Mouse (Mus musculus): ENCODE measurements around the gene 5430419D17Rik.

DNA sequence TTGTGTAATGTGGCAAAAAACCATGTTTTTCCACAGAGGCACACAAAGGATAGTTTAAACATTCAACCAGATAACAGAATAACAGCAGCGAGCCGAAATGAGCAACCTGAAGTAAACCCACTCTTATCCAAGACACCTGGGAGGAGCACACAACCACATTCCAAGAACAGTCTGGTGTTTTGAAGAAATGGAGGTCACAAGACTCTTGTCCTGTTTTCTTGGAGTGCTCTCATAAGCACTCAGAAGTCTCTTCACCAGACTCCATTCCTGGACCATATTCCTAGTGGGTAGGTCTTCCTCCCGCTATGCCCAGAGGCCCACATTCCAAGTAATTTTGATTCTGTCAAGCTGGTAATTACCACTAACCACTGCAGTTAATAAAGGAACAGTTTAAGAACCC, 24.0 kb upstream of the 5430419D17Rik start:
- TF ChIP-seq CTCF (IDR thresholded peaks at IDR 0.05; ENCODE audit: borderline replicate concordance, extremely low read depth, insufficient read depth, insufficient read length): no peak
- TF ChIP-seq POLR2A (IDR thresholded peaks at IDR 0.05; ENCODE audit: borderline replicate concordance, extremely low read depth, insufficient read depth, insufficient read length, poor library complexity, severe bottlenecking): no peak

Data from brain, embryonic 14.5 days (tissue).